In the genomic region with DNA sequence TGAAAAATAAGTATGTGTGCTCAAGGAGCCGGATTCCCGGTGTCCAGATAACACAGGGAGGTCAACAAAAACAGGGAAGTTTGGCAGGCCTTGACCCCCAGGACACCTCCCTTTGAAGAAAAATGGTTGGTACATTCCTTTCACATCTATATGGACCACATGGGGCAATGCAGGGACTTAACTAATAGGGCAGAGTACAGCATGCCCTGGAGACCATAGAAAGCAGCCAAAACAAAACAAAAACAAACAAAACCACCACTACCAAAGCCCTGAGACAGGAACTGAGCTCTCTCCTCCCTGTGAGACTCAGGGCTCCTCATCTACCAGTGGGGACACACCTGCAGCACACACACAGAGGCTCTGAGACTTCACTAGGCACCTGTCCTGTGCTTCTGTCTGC, we compare ENCODE assay signal across 8 mouse cellular contexts. TPM values are rescaled to one million over a fixed set of nuclear protein-coding genes. Genes with fewer than 3 reads are reported as not detected.
A peak's percentile ranks its signal among the peaks of the same experiment; 100 is the strongest.
DNase-seq lines count a peak whose midpoint lies in the region; ATAC-seq and TF ChIP-seq lines count a peak whose summit lies in the region.

No protein-coding gene starts in this region.

- no peak for TF ChIP-seq EP300 in liver, embryonic 14.5 days (IDR thresholded peaks at IDR 0.05; ENCODE audit: low read depth)

- no peaks in the 10 kb centered on the region for H3K36me3 ChIP-seq in heart, embryonic 13.5 days
- no peaks in the 10 kb centered on the region for H3K36me3 ChIP-seq in forebrain, embryonic 14.5 days (ENCODE audit: control insufficient read depth, insufficient read depth, low read length)
- no peaks in the 10 kb centered on the region for H3K36me3 ChIP-seq in liver, embryonic 14.5 days (replicated peaks; ENCODE audit: control insufficient read depth, insufficient read depth, low read depth)

- 39% methylated on average over 2 of the region's 2 CpGs for WGBS in heart, embryonic 13.5 days
- WGBS in forebrain, embryonic 14.5 days = 86% methylated on average over 2 of the region's 2 CpGs
- WGBS in liver, embryonic 14.5 days (ENCODE audit: insufficient replicate concordance) = 57% methylated on average over 2 of the region's 2 CpGs

- H3K9me3 ChIP-seq in heart, embryonic 13.5 days = no peaks in the 10 kb centered on the region
- H3K9me3 ChIP-seq in forebrain, embryonic 14.5 days (replicated peaks; ENCODE audit: control insufficient read depth, low read length) = no peaks in the 10 kb centered on the region
- no peaks in the 10 kb centered on the region for H3K9me3 ChIP-seq in liver, embryonic 14.5 days (ENCODE audit: control insufficient read depth, low read length)

- ATAC-seq in heart, embryonic 13.5 days (ENCODE audit: extremely low read depth, insufficient number of reproducible peaks, low FRiP score, low TSS enrichment) = no peak
- ATAC-seq in CD4-positive, CD25-positive, alpha-beta regulatory T cell, adult 4 months = peak; percentile 44
- ATAC-seq in forebrain, embryonic 14.5 days = no peak
- ATAC-seq in liver, embryonic 14.5 days (ENCODE audit: insufficient read depth) = no peak

- peak overlapping the region; percentile 91 for H3K27ac ChIP-seq in heart, embryonic 13.5 days (replicated peaks)
- peak overlapping the region; percentile 39; the same call in 1 of the 2 replicates for H3K27ac ChIP-seq in forebrain, embryonic 14.5 days (ENCODE audit: low read depth, low read length)
- no peak overlapping the region; the same call in 1 of the 2 replicates for H3K27ac ChIP-seq in liver, embryonic 14.5 days

- DNase-seq in heart, adult 11 months = no peak
- DNase-seq in forebrain, embryonic 14.5 days (ENCODE audit: low spot score) = no peak
- no peak for DNase-seq in liver, embryonic 14.5 days (ENCODE audit: low read depth in 3 of 3, low spot score in 3 of 3)
- DNase-seq in cerebellum, postnatal 4 days (ENCODE audit: low spot score in 2 of 2) = no peak
- DNase-seq in ovary, postnatal 36 days (ENCODE audit: low spot score) = no peak
- no peak for DNase-seq in frontal cortex, postnatal 36 days (ENCODE audit: low spot score in 2 of 2)

- H3K4me2 ChIP-seq in heart, embryonic 13.5 days = peak overlapping the region; percentile 64
- peak overlapping the region; percentile 44; the same call in 1 of the 2 replicates for H3K4me2 ChIP-seq in forebrain, embryonic 14.5 days (ENCODE audit: low read length)
- peak overlapping the region; percentile 37 for H3K4me2 ChIP-seq in liver, embryonic 14.5 days (ENCODE audit: low read depth)

- no peak for TF ChIP-seq CTCF in liver, embryonic 14.5 days (IDR thresholded peaks at IDR 0.05; ENCODE audit: low read depth)

- H3K27me3 ChIP-seq in heart, embryonic 13.5 days (replicated peaks) = no peaks in the 10 kb centered on the region
- H3K27me3 ChIP-seq in forebrain, embryonic 14.5 days (replicated peaks; ENCODE audit: control insufficient read depth, insufficient read depth, low read length) = no peaks in the 10 kb centered on the region
- no peaks in the 10 kb centered on the region for H3K27me3 ChIP-seq in liver, embryonic 14.5 days (ENCODE audit: control insufficient read depth, insufficient read depth, low read length)

- H3K4me3 ChIP-seq in heart, embryonic 13.5 days = 0 out of 2 replicates have a peak overlapping the region, but pooled peaks have one; percentile 34
- no peak overlapping the region for H3K4me3 ChIP-seq in forebrain, embryonic 14.5 days (ENCODE audit: low read depth, low read length)
- H3K4me3 ChIP-seq in liver, embryonic 14.5 days (ENCODE audit: insufficient read depth in 1 of 2, low read depth in 2 of 2, low read length in 2 of 2) = no peak overlapping the region

- peaks cover 99% of the 10 kb centered on the region for H3K4me1 ChIP-seq in heart, embryonic 13.5 days
- peaks cover 48% of the 10 kb centered on the region for H3K4me1 ChIP-seq in forebrain, embryonic 14.5 days (ENCODE audit: control insufficient read depth, insufficient read depth, low read length)
- H3K4me1 ChIP-seq in liver, embryonic 14.5 days (replicated peaks; ENCODE audit: control insufficient read depth in 2 of 2, insufficient read depth in 2 of 2, low read length in 1 of 2) = peaks cover 26 to 60% of the 10 kb centered on the region in 2 experiments

- H3K9ac ChIP-seq in heart, embryonic 13.5 days = peak overlapping the region; percentile 74
- H3K9ac ChIP-seq in forebrain, embryonic 14.5 days (ENCODE audit: low read length) = 0 out of 2 replicates have a peak overlapping the region, but pooled peaks have one; percentile 49
- no peak overlapping the region for H3K9ac ChIP-seq in liver, embryonic 14.5 days (replicated peaks)

RNA-seq across cellular contexts. Expression of a gene that starts 18.9 kb away (rescaled TPM):
- polyA plus RNA-seq in heart, embryonic 13.5 days (2015; fragmentation: Nextera tagmentation; extraction: Ambion mirVana) = 8.6 and 8.8 TPM in 2 replicates
- polyA plus RNA-seq in CD4-positive, CD25-positive, alpha-beta regulatory T cell, adult 4 months (2017; shearing (Covaris generic)) = under 1 TPM in 1 of 2 experiments, not detected in 1; 0.34 TPM
- polyA plus RNA-seq in forebrain, embryonic 14.5 days (2014; fragmentation: Nextera tagmentation; extraction: Ambion mirVana) = 14.1 and 14.5 TPM in 2 replicates
- 6.7 and 8.8 TPM in 2 replicates for polyA plus RNA-seq in liver, embryonic 14.5 days (2012; rRNA removed)
- polyA plus RNA-seq in liver, embryonic 14.5 days (2014; fragmentation: Nextera tagmentation; extraction: Ambion mirVana) = 5.0 and 6.6 TPM in 2 replicates
